Mouse (Mus musculus) ES-Bruce4 (cell line): ENCODE results near the gene Klhl12.

ENCODE experiments used
- CTCF ChIP-seq: IDR thresholded peaks from one replicate; pipeline ENCODE4 v1.8.1; 2011; ENCODE audit warnings: low read depth, low read length
- POLR2A ChIP-seq: IDR thresholded peaks from one replicate; pipeline ENCODE4 v1.8.1; 2011; ENCODE audit warnings: low read length; ENCODE audit not compliant: insufficient read depth

DNA sequence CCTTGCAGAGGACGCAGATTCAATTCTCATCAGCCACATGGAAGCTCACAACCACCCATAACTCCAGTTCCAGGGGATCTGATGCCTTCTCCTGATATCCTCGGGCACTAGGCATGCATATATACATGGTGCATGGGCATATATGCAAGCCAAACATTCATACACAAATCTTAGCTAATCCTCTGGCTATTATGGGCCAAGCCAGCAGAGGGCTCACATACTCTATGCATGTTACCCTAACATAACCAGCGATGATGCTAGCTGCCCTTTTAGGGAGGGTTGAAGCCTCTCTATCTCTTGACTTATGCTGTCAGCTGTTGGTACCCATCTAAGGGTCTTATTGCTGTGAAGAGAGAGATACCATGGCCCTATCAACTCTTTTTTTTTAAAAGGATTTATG, 4.3 kb upstream of the Klhl12 start:
- TF ChIP-seq CTCF (no peak), POLR2A (no peak)
